Mouse (Mus musculus): ENCODE results near the gene Dpp6. TPM values are rescaled to one million over a fixed set of nuclear protein-coding genes. Genes with fewer than 3 reads are reported as not detected.

The Dpp6 gene
- polyA plus RNA-seq, 1 experiment from 2014 or later = 0.31 TPM

DNA sequence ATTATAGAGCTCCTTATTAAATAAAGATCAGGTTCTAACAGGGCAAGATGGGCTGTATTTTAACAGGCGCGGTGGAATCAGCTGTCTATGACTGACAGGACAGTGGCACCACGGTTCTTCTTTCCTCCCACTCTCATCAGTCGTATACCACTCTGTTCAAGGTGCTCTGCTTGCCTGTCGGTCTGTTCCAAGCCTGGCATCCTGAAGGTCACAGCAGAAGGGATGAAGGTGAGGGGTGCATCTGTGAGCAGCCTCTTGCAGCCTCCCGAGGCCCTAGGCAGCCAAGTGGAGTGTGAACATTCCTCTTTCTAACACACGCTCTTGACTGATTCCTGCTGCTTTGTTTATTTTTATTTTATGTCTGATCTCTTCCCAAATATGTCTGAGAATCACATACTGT lies 591.9 kb downstream of the Dpp6 start:
- no peaks in the 10 kb centered on the region for H3K36me3 ChIP-seq
- no peak overlapping the region for H3K4me2 ChIP-seq
- no peaks in the 10 kb centered on the region for H3K27me3 ChIP-seq
- no peaks in the 10 kb centered on the region for H3K9me3 ChIP-seq (replicated peaks)
- no peaks in the 10 kb centered on the region for H3K4me1 ChIP-seq (replicated peaks)
- DNase-seq = no peak
- 64% methylated on average over 7 of the region's 7 CpGs for WGBS (ENCODE audit: insufficient replicate concordance)
- no peak for ATAC-seq (ENCODE audit: low read depth)
- no peak overlapping the region for H3K4me3 ChIP-seq (replicated peaks)
- no peak overlapping the region for H3K9ac ChIP-seq
- H3K27ac ChIP-seq = no peak overlapping the region

DNA sequence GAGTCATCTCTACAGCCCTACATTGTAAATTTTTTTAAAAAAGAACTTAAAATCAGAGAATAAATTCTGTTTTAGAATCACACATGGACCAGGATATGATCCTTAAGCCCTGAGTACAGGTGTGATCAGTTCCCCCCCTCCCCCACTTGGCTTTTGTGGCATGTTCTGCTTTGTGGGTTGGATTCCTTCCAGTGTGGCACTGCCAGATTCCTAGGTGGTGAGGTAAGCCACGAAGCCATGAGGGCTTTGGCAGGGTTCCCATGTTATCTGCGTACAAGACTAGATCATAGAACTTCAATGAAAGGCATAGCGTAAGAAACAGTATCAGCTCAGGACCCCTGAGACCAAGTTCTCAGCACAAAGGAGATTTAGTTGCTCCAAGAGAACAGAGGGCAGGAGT lies 596.0 kb downstream of the Dpp6 start:
- no peak overlapping the region for H3K27ac ChIP-seq
- 53% methylated on average over 3 of the region's 3 CpGs for WGBS (ENCODE audit: insufficient replicate concordance)
- no peak overlapping the region for H3K9ac ChIP-seq
- no peak overlapping the region for H3K4me2 ChIP-seq
- H3K36me3 ChIP-seq = no peaks in the 10 kb centered on the region
- no peak overlapping the region for H3K4me3 ChIP-seq (replicated peaks)
- no peak for ATAC-seq (ENCODE audit: low read depth)
- H3K27me3 ChIP-seq = no peaks in the 10 kb centered on the region
- DNase-seq = no peak
- H3K9me3 ChIP-seq (replicated peaks) = no peaks in the 10 kb centered on the region
- no peaks in the 10 kb centered on the region for H3K4me1 ChIP-seq (replicated peaks)

DNA sequence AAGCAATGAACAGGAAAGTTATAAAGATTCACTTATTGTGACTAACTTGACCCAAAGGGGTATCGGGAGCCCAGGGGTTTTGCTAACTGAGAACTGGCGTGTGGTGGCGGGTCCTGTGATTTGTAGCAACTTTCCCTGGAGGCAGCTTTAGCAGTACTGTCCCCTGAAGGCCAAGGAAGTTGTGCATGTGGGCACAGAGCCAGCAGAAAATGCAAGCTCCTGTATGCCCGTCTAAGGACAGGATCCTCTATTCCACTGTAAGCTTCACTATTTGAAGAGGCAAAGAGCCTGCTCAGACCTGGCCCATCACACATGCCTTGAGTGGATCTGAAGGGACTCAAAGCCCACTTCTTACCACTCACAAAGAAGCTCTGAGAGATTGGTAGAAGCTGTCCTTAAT lies 598.5 kb downstream of the Dpp6 start:
- DNase-seq (no peak), ATAC-seq (ENCODE audit: low read depth) (no peak)
- Histone ChIP-seq H3K27me3 (no peaks in the 10 kb centered on the region), H3K9me3 (replicated peaks) (no peaks in the 10 kb centered on the region), H3K27ac (no peak overlapping the region), H3K4me1 (replicated peaks) (no peaks in the 10 kb centered on the region), H3K4me2 (no peak overlapping the region), H3K4me3 (replicated peaks) (no peak overlapping the region), H3K9ac (no peak overlapping the region), H3K36me3 (no peaks in the 10 kb centered on the region)
- WGBS (ENCODE audit: insufficient replicate concordance) = 68% methylated on average over 4 of the region's 4 CpGs

DNA sequence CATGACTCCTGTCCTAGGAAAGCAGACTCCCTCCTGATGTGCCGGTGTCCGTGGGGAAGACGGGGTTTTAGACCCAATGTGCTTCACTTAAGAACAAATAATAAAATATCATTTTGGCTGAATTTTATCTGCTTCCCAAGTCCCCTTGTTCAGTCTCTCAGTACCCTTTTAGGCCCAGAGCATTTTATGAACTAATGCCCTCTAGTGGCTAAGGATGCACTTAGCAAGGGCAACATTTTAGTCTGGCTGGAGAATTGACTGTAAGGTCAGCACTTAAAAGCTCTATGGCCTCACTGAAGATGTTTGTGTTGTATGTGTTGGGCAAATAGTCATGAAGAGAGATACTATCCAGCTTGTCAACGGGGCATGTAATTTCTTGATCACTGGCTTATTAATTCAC lies 599.6 kb downstream of the Dpp6 start:
- Histone ChIP-seq H3K4me1 (replicated peaks) (no peaks in the 10 kb centered on the region), H3K9me3 (replicated peaks) (no peaks in the 10 kb centered on the region), H3K4me2 (no peak overlapping the region), H3K9ac (no peak overlapping the region), H3K27ac (no peak overlapping the region), H3K36me3 (no peaks in the 10 kb centered on the region), H3K4me3 (replicated peaks) (no peak overlapping the region), H3K27me3 (no peaks in the 10 kb centered on the region)
- 42% methylated on average over 4 of the region's 4 CpGs for WGBS (ENCODE audit: insufficient replicate concordance)
- ATAC-seq (ENCODE audit: low read depth) (no peak), DNase-seq (no peak)

DNA sequence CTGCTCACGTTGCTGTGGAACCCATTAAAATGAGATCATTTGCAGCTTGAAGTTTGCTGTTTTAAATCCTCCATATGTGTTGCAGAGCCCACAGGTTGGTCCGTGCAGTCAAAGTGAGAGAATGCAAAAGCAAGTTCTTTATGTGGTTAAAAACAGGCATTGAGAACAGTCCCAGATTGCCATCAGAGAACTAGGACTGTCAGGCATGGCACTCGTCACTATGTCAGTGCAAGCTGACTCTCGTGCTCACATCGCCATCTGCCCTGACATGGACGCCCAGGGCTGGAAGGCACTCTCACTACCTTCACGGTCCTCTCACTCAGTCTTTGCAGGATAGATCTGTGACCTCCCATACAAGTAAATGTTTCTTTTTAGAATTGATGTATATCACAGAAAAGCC lies 600.4 kb downstream of the Dpp6 start:
- no peaks in the 10 kb centered on the region for H3K4me1 ChIP-seq (replicated peaks)
- DNase-seq (no peak), ATAC-seq (ENCODE audit: low read depth) (no peak)
- no peak overlapping the region for H3K4me2 ChIP-seq
- H3K9ac ChIP-seq = no peak overlapping the region
- no peak overlapping the region for H3K27ac ChIP-seq
- no peak overlapping the region for H3K4me3 ChIP-seq (replicated peaks)
- no peaks in the 10 kb centered on the region for H3K9me3 ChIP-seq (replicated peaks)
- WGBS (ENCODE audit: insufficient replicate concordance) = 54% methylated on average over 7 of the region's 7 CpGs
- no peaks in the 10 kb centered on the region for H3K27me3 ChIP-seq
- H3K36me3 ChIP-seq = no peaks in the 10 kb centered on the region

DNA sequence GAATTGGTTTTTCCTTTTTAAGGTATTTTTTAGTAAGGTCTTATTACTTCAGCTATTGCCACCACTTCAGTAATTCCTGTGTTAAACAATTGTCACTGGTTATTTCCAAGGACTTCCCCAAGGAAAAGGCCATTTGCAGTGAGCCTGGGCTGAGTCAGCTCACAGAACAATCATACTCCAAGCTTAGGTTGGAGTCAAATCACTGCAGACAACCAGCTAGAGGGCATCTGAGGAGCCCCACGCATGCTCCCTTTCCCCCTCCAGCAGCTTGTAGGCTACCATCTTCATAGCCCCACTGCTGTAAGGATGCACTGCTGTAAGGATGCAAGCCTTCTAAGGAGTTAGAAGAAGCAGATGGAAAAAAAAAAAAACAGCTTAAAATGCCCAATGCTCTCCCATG lies 601.9 kb downstream of the Dpp6 start:
- Histone ChIP-seq H3K27ac (no peak overlapping the region), H3K4me2 (no peak overlapping the region), H3K9ac (no peak overlapping the region), H3K4me1 (replicated peaks) (no peaks in the 10 kb centered on the region), H3K36me3 (no peaks in the 10 kb centered on the region), H3K27me3 (no peaks in the 10 kb centered on the region), H3K4me3 (replicated peaks) (no peak overlapping the region), H3K9me3 (replicated peaks) (no peaks in the 10 kb centered on the region)
- 39% methylated on average over 1 of the region's 1 CpGs for WGBS (ENCODE audit: insufficient replicate concordance)
- DNase-seq = no peak
- no peak for ATAC-seq (ENCODE audit: low read depth)

DNA sequence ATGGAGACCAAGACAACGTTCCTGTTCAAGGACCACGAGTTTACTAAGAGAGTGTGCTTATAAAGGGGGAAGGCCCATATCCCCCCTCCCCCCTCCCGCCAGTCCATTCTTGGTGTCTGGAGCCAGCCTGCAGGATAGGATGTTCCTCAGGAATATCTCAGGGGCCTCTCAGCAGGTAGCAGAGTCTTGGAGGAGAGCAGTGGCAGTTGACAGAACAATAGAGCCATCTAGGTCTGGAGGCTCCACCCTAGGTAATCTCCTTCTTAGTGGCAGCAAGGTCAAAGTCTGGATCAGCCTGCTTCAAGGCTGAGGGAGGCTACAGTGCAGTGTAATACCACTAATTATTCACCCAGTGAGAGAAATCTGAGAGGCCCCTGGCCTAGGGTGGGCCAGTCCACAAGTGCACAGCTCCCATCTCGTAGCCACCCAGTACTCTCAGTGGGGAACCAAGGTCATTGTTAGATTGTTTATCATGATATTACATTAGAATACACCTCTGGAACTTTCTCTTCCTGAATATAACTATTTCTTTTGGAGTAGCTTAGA lies 604.2 kb downstream of the Dpp6 start:
- no peaks in the 10 kb centered on the region for H3K27me3 ChIP-seq
- no peak for ATAC-seq (ENCODE audit: low read depth)
- 36% methylated on average over 4 of the region's 4 CpGs for WGBS (ENCODE audit: insufficient replicate concordance)
- H3K4me2 ChIP-seq = no peak overlapping the region
- H3K9me3 ChIP-seq (replicated peaks) = no peaks in the 10 kb centered on the region
- H3K9ac ChIP-seq = no peak overlapping the region
- no peak overlapping the region for H3K27ac ChIP-seq
- no peak overlapping the region for H3K4me3 ChIP-seq (replicated peaks)
- DNase-seq = no peak
- no peaks in the 10 kb centered on the region for H3K4me1 ChIP-seq (replicated peaks)
- H3K36me3 ChIP-seq = no peaks in the 10 kb centered on the region

DNA sequence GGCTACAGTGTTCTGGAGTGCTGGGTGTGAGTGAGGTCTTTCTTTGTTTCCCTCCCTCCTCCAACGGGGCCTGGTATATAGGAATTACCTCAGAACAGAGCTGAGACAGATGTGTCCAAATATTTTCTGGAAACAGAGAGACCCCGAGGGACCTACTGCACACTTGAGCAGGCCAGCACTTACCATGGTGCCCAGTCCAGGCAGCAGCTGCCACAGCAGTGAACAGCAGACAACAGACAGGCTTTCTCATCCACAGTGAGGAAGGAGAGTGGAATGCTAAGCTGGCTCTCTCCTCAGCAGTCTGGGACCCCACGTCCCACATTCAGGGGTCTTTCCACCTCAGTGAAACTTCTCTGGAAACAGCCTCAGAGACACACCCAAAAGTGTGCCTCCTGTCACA lies 606.8 kb downstream of the Dpp6 start:
- 53% methylated on average over 3 of the region's 3 CpGs for WGBS (ENCODE audit: insufficient replicate concordance)
- DNase-seq = no peak

DNA sequence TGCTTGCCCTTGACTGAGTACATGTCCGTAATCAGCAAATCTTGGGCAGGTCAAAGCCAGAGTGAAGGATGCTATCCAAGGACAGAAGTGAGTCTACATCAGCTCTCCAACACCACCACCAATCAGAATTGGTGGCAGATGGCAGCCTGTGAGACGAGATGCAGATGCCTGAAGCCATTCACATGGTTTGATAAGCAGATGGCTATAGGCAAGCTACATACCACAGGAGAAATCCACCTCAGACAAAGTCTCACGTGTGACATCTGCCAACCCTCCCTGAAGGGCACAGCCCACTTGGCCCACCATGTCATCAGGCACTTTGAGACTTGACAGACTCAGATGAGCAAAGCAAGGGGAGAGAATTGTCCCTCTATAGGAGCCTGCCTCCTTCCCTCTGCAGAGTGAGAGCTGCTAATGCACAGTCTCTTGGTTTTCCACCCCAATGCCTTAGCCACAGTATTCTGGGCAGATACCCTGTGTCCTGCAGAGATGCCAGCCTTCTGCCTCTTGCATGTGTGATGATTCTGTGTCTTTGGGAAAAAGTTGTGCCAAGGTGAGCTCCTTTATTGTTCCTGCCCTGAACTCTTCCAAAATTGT lies 607.6 kb downstream of the Dpp6 start:
- Histone ChIP-seq H3K4me3 (replicated peaks) (no peak overlapping the region), H3K9ac (no peak overlapping the region), H3K36me3 (no peaks in the 10 kb centered on the region), H3K4me1 (replicated peaks) (no peaks in the 10 kb centered on the region), H3K27me3 (no peaks in the 10 kb centered on the region), H3K9me3 (replicated peaks) (no peaks in the 10 kb centered on the region), H3K4me2 (no peak overlapping the region), H3K27ac (no peak overlapping the region)
- ATAC-seq (ENCODE audit: low read depth) (no peak), DNase-seq (no peak)
- WGBS (ENCODE audit: insufficient replicate concordance) = 41% methylated on average over 3 of the region's 3 CpGs

More for the DNA sequence above, 606.8 kb downstream of the Dpp6 start:
- Histone ChIP-seq H3K27me3 (no peaks in the 10 kb centered on the region), H3K4me2 (no peak overlapping the region), H3K4me1 (replicated peaks) (no peaks in the 10 kb centered on the region), H3K9me3 (replicated peaks) (no peaks in the 10 kb centered on the region), H3K27ac (no peak overlapping the region), H3K9ac (no peak overlapping the region), H3K36me3 (no peaks in the 10 kb centered on the region), H3K4me3 (replicated peaks) (no peak overlapping the region)
- no peak for ATAC-seq (ENCODE audit: low read depth)

DNA sequence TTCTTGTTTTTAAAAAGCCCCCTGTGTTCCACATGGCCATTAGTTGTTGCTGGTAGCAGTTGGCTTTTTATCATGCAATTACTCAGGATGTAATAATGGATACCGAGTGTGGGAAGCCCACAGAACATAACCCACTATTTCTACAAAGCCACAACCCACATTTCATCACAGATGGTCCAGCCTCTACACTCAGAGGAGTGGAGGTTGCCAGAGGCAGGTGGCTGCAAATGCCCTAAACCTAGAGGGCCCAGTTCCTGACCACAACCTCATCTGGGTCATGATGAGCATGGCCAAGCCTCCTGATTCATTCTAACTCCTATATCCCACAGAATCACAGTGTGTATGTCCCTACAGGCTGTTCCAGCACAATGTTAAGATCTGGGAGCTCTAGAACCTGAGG lies 609.2 kb downstream of the Dpp6 start:
- DNase-seq (no peak), ATAC-seq (ENCODE audit: low read depth) (no peak)
- H3K36me3 ChIP-seq = no peaks in the 10 kb centered on the region
- no peak overlapping the region for H3K9ac ChIP-seq
- no peaks in the 10 kb centered on the region for H3K27me3 ChIP-seq
- H3K27ac ChIP-seq = no peak overlapping the region
- H3K4me2 ChIP-seq = no peak overlapping the region
- H3K4me3 ChIP-seq (replicated peaks) = no peak overlapping the region
- 46% methylated on average over 1 of the region's 1 CpGs for WGBS (ENCODE audit: insufficient replicate concordance)
- H3K9me3 ChIP-seq (replicated peaks) = no peaks in the 10 kb centered on the region
- H3K4me1 ChIP-seq (replicated peaks) = no peaks in the 10 kb centered on the region

DNA sequence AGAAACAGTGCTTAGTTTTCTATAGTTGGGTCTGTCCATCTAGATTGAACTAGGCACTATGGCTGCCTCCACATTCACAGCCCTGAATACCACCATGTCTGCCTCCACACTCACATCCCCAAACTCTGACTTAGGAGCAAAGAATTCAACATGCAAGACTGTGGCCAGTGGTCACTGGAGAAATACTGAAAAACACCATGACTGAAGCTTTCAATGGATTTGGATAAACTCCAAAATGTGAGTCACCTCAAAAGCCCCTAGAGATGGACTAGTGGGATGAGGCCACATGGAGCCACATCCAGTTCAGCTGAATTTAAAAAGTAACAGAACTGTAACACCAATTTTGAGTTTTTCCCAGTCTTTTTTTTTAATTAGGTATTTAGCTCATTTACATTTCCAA lies 616.6 kb downstream of the Dpp6 start:
- Histone ChIP-seq H3K27me3 (no peaks in the 10 kb centered on the region), H3K9ac (no peak overlapping the region), H3K4me3 (replicated peaks) (no peak overlapping the region), H3K9me3 (replicated peaks) (no peaks in the 10 kb centered on the region), H3K4me1 (replicated peaks) (no peaks in the 10 kb centered on the region), H3K4me2 (no peak overlapping the region), H3K36me3 (no peaks in the 10 kb centered on the region), H3K27ac (no peak overlapping the region)
- no peak for DNase-seq
- no peak for ATAC-seq (ENCODE audit: low read depth)

DNA sequence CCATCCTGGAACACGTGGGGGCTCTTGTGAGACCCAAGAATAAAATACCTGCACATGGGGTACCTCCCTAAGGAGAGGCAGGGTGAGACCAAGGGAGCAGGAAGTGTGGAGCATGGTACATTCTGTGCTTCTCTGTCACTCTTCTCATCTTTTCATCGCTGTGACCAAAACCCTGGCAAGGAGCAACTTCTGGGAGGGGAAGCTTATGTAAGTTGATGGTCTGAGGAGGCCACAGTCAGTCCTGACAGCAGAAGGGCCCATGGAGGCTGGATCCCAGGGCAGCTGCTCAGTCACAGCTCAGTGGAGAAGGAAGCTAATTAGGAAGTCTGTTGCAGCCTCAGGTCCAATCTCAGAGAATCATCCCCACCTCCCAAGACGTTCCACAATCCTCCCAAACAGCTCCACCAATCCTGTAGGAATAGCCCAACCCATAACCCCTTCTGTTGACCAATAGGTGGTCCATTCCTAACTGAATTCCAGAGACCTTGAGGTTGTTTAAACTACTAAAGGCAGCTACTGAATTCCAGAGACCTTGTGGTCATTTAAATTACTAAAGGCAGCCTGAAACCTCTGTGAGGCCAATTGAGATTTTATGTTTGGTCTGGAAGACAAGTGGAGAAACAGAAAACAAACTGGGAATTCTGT lies 636.3 kb downstream of the Dpp6 start:
- Histone ChIP-seq H3K9ac (no peak overlapping the region), H3K27ac (no peak overlapping the region), H3K4me3 (replicated peaks) (no peak overlapping the region), H3K36me3 (no peaks in the 10 kb centered on the region), H3K4me2 (no peak overlapping the region), H3K4me1 (replicated peaks) (no peaks in the 10 kb centered on the region), H3K27me3 (no peaks in the 10 kb centered on the region), H3K9me3 (replicated peaks) (no peaks in the 10 kb centered on the region)
- no peak for DNase-seq
- ATAC-seq (ENCODE audit: low read depth) = no peak
- 24% methylated on average over 3 of the region's 3 CpGs for WGBS (ENCODE audit: insufficient replicate concordance)
